Mouse (Mus musculus): ENCODE data around the gene Macrod2. TPM values are rescaled to one million over a fixed set of nuclear protein-coding genes. Genes with fewer than 3 reads are reported as not detected.
A peak's percentile ranks its signal among the peaks of the same experiment; 100 is the strongest.

Gene Macrod2
- polyA plus RNA-seq, 1 experiment from 2014 or later = 38.0 TPM

- WGBS = 78% methylated on average over 8 of the region's 8 CpGs
- Histone ChIP-seq H3K27ac (no peak overlapping the region), H3K36me3 (no peaks in the 10 kb centered on the region), H3K4me1 (replicated peaks) (no peaks in the 10 kb centered on the region), H3K4me3 (no peak overlapping the region), H3K9me3 (no peaks in the 10 kb centered on the region), H3K27me3 (ENCODE audit: insufficient read depth, poor library complexity, severe bottlenecking) (no peaks in the 10 kb centered on the region)
- no peak for DNase-seq (ENCODE audit: low spot score)
Measured at GRCm38 (mm10) chr2:141013443-141014165, 618.5 kb downstream of the Macrod2 start.

GRCm38 (mm10) chr2:141022971-141023370, 627.9 kb downstream of the Macrod2 start:
- H3K36me3 ChIP-seq = no peaks in the 10 kb centered on the region
- no peak overlapping the region for H3K27ac ChIP-seq
- no peak for DNase-seq (ENCODE audit: low spot score)
- no peak overlapping the region for H3K4me3 ChIP-seq
- no peaks in the 10 kb centered on the region; the same call in 1 of the 2 replicates for H3K4me1 ChIP-seq (replicated peaks)
- H3K27me3 ChIP-seq (ENCODE audit: insufficient read depth, poor library complexity, severe bottlenecking) = no peaks in the 10 kb centered on the region
- no peaks in the 10 kb centered on the region for H3K9me3 ChIP-seq
- 77% methylated on average over 4 of the region's 4 CpGs for WGBS

- Histone ChIP-seq H3K27me3 (ENCODE audit: insufficient read depth, poor library complexity, severe bottlenecking) (no peaks in the 10 kb centered on the region), H3K4me1 (replicated peaks) (no peaks in the 10 kb centered on the region; the same call in 1 of the 2 replicates), H3K27ac (no peak overlapping the region), H3K36me3 (no peaks in the 10 kb centered on the region), H3K4me3 (no peak overlapping the region), H3K9me3 (no peaks in the 10 kb centered on the region)
- DNase-seq (ENCODE audit: low spot score) = no peak
- 62% methylated on average over 7 of the region's 7 CpGs for WGBS
Measured at GRCm38 (mm10) chr2:141023916-141024315, 628.8 kb downstream of the Macrod2 start.

- H3K36me3 ChIP-seq = no peaks in the 10 kb centered on the region
- H3K4me3 ChIP-seq = no peak overlapping the region
- H3K4me1 ChIP-seq (replicated peaks) = no peaks in the 10 kb centered on the region; the same call in 1 of the 2 replicates
- no peaks in the 10 kb centered on the region for H3K9me3 ChIP-seq
- WGBS = 63% methylated on average over 6 of the region's 6 CpGs
- DNase-seq (ENCODE audit: low spot score) = no peak
- no peaks in the 10 kb centered on the region for H3K27me3 ChIP-seq (ENCODE audit: insufficient read depth, poor library complexity, severe bottlenecking)
- no peak overlapping the region for H3K27ac ChIP-seq
Measured at GRCm38 (mm10) chr2:141024316-141025043, 629.4 kb downstream of the Macrod2 start.

GRCm38 (mm10) chr2:141056685-141057454, 661.8 kb downstream of the Macrod2 start:
- H3K4me1 ChIP-seq (replicated peaks) = peaks cover 15% of the 10 kb centered on the region
- H3K27ac ChIP-seq = peak overlapping the region; percentile 73
- no peak overlapping the region for H3K4me3 ChIP-seq
- no peaks in the 10 kb centered on the region for H3K27me3 ChIP-seq (ENCODE audit: insufficient read depth, poor library complexity, severe bottlenecking)
- 22% methylated on average over 4 of the region's 4 CpGs for WGBS
- H3K36me3 ChIP-seq = no peaks in the 10 kb centered on the region
- H3K9me3 ChIP-seq = no peaks in the 10 kb centered on the region
- DNase-seq (ENCODE audit: low spot score) = no peak

- Histone ChIP-seq H3K4me3 (no peak overlapping the region), H3K27me3 (ENCODE audit: insufficient read depth, poor library complexity, severe bottlenecking) (no peaks in the 10 kb centered on the region), H3K27ac (peak overlapping the region; percentile 73), H3K36me3 (no peaks in the 10 kb centered on the region), H3K9me3 (no peaks in the 10 kb centered on the region), H3K4me1 (replicated peaks) (peaks cover 15% of the 10 kb centered on the region)
- DNase-seq (ENCODE audit: low spot score) = no peak
- WGBS = 29% methylated on average over 4 of the region's 4 CpGs
Measured at GRCm38 (mm10) chr2:141057455-141057833, 662.3 kb downstream of the Macrod2 start.

GRCm38 (mm10) chr2:141073981-141074855, 679.1 kb downstream of the Macrod2 start:
- no peaks in the 10 kb centered on the region for H3K27me3 ChIP-seq (ENCODE audit: insufficient read depth, poor library complexity, severe bottlenecking)
- no peak overlapping the region for H3K4me3 ChIP-seq
- H3K27ac ChIP-seq = no peak overlapping the region
- no peaks in the 10 kb centered on the region for H3K36me3 ChIP-seq
- no peaks in the 10 kb centered on the region for H3K9me3 ChIP-seq
- WGBS = 73% methylated on average over 8 of the region's 8 CpGs
- peaks cover 12% of the 10 kb centered on the region for H3K4me1 ChIP-seq (replicated peaks)
- DNase-seq (ENCODE audit: low spot score) = no peak

GRCm38 (mm10) chr2:141078221-141078620, 683.1 kb downstream of the Macrod2 start:
- Histone ChIP-seq H3K4me1 (replicated peaks) (peaks cover 7% of the 10 kb centered on the region), H3K4me3 (no peak overlapping the region), H3K27ac (no peak overlapping the region), H3K27me3 (ENCODE audit: insufficient read depth, poor library complexity, severe bottlenecking) (no peaks in the 10 kb centered on the region), H3K9me3 (no peaks in the 10 kb centered on the region; the same call in 1 of the 2 replicates), H3K36me3 (no peaks in the 10 kb centered on the region)
- DNase-seq (ENCODE audit: low spot score) = no peak

GRCm38 (mm10) chr2:141091320-141091719, 696.2 kb downstream of the Macrod2 start:
- Histone ChIP-seq H3K36me3 (no peaks in the 10 kb centered on the region), H3K4me3 (no peak overlapping the region), H3K4me1 (replicated peaks) (no peaks in the 10 kb centered on the region), H3K27me3 (ENCODE audit: insufficient read depth, poor library complexity, severe bottlenecking) (no peaks in the 10 kb centered on the region), H3K27ac (no peak overlapping the region), H3K9me3 (no peaks in the 10 kb centered on the region)
- DNase-seq (ENCODE audit: low spot score) = no peak
- 82% methylated on average over 3 of the region's 3 CpGs for WGBS

GRCm38 (mm10) chr2:141117579-141117978, 722.5 kb downstream of the Macrod2 start:
- Histone ChIP-seq H3K4me3 (no peak overlapping the region), H3K27me3 (ENCODE audit: insufficient read depth, poor library complexity, severe bottlenecking) (no peaks in the 10 kb centered on the region), H3K27ac (no peak overlapping the region), H3K4me1 (replicated peaks) (no peaks in the 10 kb centered on the region), H3K36me3 (no peaks in the 10 kb centered on the region), H3K9me3 (no peaks in the 10 kb centered on the region)
- 66% methylated on average over 1 of the region's 1 CpGs for WGBS
- DNase-seq (ENCODE audit: low spot score) = no peak

- 88% methylated on average over 1 of the region's 1 CpGs for WGBS
- DNase-seq (ENCODE audit: low spot score) = no peak
- H3K27ac ChIP-seq = no peak overlapping the region
Measured at GRCm38 (mm10) chr2:141123875-141124274, 728.8 kb downstream of the Macrod2 start.

GRCm38 (mm10) chr2:141125638-141126037, 730.5 kb downstream of the Macrod2 start:
- Histone ChIP-seq H3K27me3 (ENCODE audit: insufficient read depth, poor library complexity, severe bottlenecking) (no peaks in the 10 kb centered on the region), H3K4me3 (no peak overlapping the region), H3K27ac (no peak overlapping the region), H3K4me1 (replicated peaks) (no peaks in the 10 kb centered on the region), H3K9me3 (no peaks in the 10 kb centered on the region), H3K36me3 (no peaks in the 10 kb centered on the region)
- DNase-seq (ENCODE audit: low spot score) = no peak

More at GRCm38 (mm10) chr2:141123875-141124274, 728.8 kb downstream of the Macrod2 start:
- H3K27me3 ChIP-seq (ENCODE audit: insufficient read depth, poor library complexity, severe bottlenecking) = no peaks in the 10 kb centered on the region
- H3K9me3 ChIP-seq = no peaks in the 10 kb centered on the region
- H3K4me1 ChIP-seq (replicated peaks) = no peaks in the 10 kb centered on the region
- H3K4me3 ChIP-seq = no peak overlapping the region
- no peaks in the 10 kb centered on the region for H3K36me3 ChIP-seq

Data from hindbrain, embryonic 10.5 days (tissue).